Mouse (Mus musculus) lung, postnatal 36 days (tissue): ENCODE measurements at regions not wholly inside any gene's neighbourhood (a gene's known extent, or its start where the extent isn't known, plus 50 kb on each side); places are given as distances from the start of the nearest gene placed in this dataset.

Experiments used
- DNase-seq: peaks from one replicate; pipeline ENCODE4 v3.0.0; 2022; ENCODE audit warnings: mixed read lengths

- DNase-seq: peak; percentile 54
Measured at GRCm38 (mm10) chr5:4496907-4497200, 261.0 kb downstream of the Fzd1 start.

DNA sequence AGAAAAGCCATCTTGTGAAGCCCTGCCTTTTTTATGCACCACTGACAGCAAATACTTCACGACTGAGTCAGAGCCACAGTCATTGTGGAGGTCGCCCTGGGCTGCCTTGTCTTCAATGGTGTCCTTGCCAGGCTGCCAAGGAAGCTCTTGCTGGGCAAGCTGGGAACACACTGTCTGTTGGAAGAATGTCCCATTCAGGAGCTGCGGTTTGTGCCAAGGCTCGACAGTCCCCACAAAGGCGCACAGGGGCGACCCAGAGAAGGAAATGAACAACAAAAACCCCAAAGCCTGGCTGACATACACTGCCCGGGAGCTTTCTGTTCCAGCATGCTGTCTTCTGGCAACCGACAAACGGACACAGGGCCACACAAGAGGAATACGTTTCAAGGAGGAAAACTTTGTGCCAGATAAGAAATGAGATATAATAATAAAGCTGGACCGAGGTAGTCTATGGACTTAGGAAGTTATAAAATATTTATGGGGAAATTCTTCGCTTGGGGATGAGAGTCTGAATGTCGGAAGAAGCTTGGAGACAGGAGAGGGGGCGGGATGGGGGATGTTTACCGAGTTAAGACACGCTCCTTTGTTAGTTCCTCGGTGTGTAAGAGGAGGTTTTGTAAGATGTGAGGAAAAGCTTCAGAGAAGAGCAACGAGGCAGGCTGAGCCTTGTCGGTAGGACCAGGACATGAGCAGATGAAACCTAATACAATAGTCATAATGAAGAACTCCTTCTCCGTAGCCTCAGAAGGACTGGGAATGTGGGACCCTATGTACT is 261.5 kb downstream of the Fzd1 start:
- peak; percentile 53 for DNase-seq

DNA sequence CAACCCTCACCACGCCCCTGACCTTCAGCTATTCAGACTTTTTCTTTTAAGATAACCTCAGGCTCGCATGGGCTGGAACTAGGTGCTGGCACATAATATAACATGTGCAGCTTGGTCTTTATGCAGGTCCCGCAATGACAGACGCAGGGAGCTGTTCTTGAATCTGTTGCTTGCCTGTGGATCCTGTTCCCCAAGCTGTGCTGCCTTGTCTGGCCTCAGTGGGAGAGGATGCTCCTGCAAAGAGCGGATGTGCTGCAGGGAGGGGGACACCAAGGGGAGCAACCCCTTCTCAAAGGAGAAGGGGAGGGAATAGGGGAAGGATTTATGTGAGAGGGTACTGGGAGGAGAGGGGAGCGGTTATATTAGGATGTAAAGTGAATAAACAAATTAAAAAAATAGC is 262.4 kb downstream of the Fzd1 start:
- no peak for DNase-seq

- DNase-seq: no peak
Measured at GRCm38 (mm10) chr5:4486391-4487132, 271.3 kb downstream of the Fzd1 start.

- peak; percentile 34 for DNase-seq
Measured at GRCm38 (mm10) chr5:4485542-4486390, 272.1 kb downstream of the Fzd1 start.

GRCm38 (mm10) chr5:4484780-4485179 is 273.1 kb downstream of the Fzd1 start:
- DNase-seq: no peak

- no peak for DNase-seq
Measured at GRCm38 (mm10) chr5:4484151-4484550, 273.7 kb downstream of the Fzd1 start.

- no peak for DNase-seq
Measured at GRCm38 (mm10) chr5:4474255-4474654, 282.1 kb downstream of the Mterf1b start.
